Mouse (Mus musculus) induced T-regulatory cell, adult 2 months (primary cell): ENCODE results near the gene Tshz2.
A peak's percentile ranks its signal among the peaks of the same experiment; 100 is the strongest.

Experiments
- DNase-seq: peaks from one replicate; pipeline ENCODE4 v3.0.0-alpha.2; 2012; ENCODE audit warnings: low read depth

The Tshz2 gene

DNA sequence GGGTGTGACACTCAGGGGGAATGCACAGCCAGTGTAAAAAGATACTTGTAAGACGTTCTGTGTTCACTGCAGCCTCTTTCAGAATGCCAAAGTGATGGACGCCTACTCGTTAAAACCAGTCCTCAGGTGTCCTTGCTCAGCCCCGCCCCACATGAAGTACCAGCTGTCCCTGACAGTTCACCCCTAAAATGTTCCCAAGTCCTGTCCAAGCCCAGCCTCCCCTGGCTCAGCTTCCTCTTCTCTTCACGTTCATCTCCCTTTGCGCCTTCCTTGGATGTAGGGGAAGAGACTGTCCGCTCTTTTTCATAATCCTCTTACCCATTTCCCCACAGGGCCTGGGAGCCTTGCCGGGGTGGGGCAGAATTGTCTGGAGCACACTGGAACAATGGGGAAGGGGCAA lies 374.0 kb downstream of the Tshz2 start:
- no peak for DNase-seq

DNA sequence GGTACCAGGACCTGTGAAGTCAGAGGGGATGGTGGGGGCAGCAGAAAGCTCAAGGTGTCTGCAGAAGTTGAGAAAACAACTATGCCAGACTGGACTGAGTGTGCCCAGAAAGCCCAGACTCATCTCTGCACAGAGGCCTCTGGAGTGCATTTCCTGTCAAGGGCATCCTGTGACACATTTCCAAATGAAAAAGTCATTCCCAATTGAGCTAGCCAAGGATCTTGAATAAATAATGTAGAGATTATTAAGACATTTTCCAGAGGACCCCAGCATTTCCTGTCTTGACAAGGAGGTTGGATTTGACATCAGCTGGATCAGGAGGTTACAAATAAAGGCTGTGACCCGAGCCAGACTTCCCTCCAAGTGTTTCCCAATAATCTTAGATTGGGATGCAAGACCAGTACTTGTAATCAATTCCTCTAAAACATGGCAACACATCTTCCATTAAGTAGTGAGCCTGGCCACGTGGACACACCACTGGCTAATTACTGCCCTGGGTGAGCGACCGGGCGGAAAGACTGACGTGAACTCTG lies 374.7 kb downstream of the Tshz2 start:
- DNase-seq, result no peak

DNA sequence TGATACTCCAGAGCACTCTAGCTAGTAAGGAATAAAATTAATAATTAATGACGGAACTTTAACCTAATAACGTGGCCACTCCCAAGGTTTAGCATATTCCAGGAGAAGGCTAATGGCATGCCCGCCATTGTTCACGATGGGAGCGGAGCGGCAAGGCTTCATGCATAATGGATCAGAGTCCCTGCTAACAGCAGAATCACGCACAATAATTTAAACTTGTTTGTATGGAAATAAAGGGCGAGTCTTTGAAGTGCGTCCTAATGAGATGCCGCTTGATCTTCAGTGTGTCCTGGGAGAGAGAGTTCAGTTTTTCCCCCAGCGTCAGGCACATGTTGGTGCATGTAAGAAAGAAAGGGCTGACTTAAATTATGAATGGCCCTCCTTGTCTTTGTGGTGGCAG lies 376.9 kb downstream of the Tshz2 start:
- no peak for DNase-seq

DNA sequence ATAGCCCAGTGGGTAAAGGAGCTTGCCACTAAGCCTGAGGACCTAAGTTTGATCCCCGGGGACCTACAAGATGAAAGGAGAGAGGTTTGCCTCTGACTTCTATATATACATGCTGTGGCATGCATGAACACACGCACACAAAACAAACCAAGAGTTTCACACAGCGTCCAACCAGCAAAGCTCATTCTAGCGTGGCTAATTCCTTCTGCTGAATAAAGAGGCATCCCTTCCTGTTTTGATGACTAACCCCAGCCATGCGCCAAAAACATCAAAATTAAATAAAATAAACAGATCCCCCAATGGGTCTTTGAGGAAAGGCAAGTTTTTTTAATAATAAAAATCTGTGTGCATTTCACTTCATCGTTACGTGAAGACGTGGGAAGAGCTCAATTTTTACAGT lies 379.0 kb downstream of the Tshz2 start:
- DNase-seq, result no peak

DNA sequence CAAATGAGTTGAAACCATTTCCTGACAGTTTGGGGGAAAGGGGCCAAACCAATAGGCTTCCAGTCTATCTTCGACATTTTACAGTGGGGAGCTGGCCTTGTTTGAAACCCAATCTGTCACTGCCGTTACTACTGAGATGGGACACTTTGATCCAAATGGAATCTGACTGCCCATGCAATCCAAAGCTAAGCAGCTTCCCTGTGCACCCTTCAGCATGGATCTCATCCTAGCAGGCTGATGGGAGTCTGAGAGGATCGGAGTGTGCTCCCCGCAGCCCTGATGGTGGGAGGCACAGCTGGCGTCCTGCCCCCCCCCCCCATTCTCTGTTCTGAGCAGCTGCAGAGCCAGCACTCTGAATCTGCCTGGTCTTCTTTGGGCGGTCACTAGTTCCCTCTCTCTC lies 384.5 kb downstream of the Tshz2 start:
- DNase-seq, result no peak

DNA sequence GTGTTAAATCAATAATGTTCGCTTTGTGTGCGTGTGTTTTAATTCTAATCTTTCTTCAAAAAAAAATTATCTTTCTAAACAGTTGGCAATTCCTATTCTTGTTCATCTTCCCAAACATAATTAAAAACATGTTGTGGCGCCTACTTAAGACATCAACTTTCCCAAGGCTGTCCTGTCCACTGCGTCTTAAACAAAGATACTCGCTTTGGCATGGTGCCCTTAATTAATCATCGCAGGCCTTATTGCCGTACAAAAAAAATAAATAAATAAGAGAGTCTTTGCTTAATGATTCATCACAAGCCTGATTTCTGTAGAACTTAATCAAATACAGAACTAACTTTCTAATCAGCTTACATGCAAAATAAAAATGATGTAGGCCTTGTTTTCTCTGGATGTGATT lies 385.1 kb downstream of the Tshz2 start:
- no peak for DNase-seq

DNA sequence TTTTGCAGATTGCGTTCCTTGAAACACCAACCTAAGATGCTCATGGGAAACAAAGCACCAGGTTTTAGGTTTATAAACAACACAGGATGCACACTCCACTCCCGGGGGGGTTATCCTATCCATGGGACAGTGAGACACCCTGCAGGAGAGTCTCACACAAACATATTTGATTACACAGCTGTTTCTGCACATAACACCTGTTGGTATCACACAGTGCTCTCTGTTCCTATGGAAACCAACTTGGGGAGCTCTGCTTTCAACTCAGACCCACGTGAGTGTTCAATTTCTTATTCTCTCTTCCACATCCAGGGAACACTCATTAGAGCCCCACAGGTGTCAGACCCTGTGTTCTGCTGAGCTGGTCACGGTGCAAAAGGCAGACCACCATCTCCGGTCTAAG lies 390.1 kb downstream of the Tshz2 start:
- DNase-seq, result no peak

DNA sequence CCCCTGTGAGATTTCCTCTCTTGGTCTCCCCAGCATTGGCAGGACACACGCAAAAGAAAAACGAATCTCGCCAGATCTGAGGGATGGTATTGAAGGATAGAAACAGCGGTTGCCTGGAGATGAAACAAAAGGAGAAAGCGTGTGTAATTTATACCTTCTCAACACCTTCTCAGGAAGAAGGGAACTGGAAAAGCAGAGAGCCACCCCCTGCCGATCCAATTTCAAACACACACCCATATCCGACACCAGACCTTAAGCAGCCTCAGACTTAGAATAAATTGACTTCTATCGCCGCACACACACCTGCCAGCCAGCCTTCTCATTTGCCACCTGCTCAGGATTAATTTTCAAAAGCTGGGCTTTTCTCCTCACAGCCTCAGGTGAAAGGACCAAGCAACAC lies 390.9 kb downstream of the Tshz2 start:
- DNase-seq, result no peak

DNA sequence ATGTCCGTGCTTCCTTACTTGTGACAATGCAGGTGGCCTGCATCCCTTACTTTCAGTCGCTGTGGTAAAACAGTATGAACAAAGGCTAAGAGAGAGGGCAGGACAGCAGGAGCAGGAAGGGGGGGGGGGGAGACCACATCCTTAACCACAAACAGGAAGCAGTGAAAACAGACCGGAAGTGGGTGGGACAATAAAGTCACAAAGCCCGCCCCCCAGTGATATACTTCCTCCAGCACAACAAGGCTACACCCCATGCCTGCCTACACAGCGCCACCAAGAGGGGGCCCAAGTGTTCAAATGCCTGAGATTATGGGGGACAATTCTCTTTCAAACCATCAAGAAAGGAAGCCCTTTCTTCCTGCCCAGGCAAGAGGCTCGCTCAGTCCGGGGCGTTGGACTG lies 392.1 kb downstream of the Tshz2 start:
- peak; percentile 52 for DNase-seq

DNA sequence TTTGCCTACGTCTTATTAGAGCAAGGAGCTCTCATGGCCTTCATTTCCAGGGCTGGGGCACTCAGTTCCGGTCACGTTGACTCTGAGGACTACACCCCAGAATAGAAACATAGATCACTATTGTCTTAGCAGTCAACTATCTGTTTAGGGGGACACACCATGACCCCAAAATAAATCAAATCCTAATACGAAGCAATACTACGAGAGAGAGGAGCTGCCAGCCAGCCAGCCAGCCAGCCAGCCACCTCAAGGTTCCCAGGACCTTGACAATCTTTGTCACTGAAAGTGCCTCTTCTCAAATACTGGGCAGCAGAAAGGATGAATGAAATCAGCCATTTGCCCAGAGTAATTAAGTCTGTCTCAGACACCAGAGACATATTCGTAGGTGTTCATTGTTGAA lies 393.1 kb downstream of the Tshz2 start:
- DNase-seq, result no peak

DNA sequence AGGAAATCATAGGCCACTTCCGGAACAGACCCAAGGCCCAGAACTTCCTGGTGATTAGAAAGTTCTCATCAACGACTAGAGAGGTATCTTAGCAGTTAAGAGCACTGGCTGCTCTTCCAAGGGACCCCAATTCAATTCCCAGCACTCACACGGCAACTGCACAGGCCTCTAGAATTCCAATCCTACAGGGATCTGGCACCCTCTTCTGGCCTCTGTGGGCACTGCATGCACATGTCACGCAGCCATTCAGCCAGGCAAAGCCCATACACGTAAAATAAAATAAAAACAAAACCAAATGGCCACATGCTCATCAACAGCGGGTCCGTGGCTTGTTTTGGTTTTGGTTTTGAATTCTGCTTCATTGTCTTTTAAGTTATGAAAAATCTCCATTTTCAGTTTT lies 395.0 kb downstream of the Tshz2 start:
- peak; percentile 27 for DNase-seq

DNA sequence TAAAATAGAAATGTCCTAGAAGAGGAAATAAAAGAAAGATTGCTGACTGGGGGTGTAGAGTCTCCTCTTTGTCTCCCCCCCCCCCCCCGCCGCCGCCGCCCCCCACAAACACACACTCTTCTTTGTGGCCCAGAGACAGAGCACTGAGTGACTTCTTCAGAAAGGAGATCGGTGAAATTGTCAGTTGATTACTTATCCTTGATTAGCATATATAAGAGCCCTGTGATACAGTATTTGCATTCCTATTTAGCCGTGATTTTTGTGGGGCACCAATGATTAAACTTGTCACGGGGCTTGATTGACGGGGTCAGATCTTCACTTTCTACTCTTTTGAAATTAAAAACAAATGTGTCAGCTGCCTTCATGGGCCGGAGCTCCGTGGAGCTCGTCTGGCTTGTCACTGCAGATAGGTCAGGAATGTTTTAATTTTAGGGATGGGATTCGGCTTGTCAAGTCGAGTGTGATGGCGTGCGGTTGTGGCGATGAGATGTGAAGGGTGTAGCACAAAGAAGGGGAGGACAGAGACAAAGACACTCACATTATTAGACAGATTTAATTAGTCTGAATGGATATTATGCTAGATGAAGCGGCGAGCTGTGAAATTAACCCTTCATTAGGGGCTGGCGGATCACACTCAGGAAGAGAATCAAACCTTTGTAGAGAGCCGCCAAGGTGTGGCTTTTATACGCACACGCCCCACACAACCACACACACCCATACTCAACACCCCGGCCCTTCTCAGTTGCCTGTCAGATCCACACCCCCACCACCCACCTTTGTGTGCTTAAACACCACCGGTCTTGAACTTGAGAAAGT lies 395.9 kb downstream of the Tshz2 start:
- DNase-seq, result no peak

DNA sequence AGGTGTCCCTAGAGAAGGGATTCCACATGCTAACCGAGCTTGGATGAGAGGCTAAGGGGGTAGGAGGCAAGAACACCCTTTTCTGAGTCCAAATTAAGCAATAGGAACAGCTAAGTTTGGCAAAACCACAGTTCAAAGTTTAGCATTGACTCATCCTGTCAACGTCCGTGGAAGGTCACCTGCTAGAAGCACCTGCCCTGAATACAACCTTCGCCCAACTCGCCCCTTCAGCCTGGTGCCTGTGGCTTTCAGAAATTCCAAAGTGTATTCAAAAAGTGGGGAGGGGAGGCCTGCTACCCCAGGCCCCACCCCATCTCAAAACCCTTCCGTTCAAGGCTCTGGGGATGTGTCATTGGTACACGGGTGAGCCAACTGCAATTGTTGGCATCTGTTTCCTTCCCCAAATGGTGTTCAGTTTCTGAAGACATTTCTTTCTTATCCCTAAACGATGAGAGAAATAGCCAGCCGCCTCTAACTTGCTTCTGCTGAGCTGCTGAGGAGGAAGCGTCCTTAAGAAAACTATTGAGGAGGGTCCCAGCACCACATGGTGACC lies 396.6 kb downstream of the Tshz2 start:
- DNase-seq, result no peak

DNA sequence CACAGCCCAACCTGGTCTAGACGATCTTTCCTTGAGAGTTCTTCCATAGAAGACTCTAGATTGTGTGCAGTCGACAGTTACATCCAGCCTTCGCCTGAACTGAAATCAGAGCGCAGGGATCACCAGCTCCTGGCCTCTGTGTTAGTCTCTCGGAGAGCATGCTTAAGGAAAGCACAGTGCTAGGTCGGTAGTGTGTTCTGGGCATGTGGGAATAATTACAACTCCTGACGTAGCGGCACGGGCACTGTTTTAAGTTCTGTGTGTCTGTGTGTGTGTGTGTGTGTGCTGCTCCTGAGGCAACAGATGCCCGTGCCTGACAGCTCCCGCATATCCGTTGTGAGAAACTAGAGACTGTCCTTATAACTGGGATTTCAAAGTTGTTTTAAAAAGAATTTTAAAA lies 398.4 kb downstream of the Tshz2 start:
- no peak for DNase-seq

DNA sequence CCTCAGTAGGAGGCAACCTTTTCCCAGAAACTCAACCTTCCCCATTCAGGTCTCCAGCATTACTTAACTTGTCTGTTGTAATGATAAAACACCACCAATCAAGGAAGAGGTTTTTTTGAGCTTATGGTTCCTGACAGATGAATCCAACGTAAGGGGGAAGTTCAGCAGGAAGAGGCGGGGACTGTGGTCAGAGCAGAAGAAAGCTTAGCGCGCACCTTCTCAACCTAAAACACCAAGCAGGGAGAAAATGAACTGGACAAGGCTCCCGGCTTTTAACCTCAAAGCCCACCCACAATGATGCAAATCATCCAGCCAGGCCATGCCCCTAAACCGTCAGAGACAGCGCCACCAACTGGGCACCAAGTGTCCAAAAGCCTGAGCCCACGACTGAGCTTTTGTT lies 399.1 kb downstream of the Tshz2 start:
- DNase-seq, result no peak

DNA sequence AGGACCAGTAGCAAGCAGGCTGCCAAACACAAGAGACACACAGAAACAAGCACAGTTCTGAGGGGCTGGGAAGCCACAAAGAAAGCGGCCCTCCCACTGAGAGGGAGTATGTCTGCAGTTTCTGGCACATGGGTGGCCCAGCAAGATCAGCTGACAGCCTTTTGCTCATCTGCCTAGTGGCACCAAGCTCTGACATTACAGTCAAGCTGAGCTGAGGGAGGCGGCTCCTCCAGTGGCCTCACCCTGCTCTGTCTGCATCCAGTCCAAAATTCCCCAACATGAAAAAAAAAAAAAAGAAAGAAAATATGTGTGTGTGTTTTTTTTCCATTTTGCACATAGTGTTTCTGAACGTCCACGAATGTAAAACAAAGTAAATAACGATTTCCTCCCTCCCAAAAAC lies 400.4 kb downstream of the Tshz2 start:
- DNase-seq, result no peak

DNA sequence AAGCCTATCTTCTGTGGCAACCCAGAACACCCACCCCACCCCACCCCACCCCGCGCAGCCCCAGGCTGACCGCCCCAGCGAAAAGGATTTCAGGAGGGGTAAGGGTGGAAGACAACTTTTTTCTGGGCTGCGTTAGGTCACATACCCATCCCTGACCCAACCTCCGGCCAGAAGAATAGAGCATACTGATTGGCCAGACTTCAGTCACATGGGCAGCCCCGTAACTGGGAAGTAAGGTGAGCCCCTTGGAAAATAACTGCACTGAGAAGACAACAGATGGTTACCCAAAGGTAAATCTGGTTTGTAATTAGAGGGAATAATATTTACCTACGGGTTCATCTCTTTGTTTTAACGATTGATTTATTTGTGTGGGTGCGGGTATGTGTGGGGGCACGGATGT lies 402.0 kb downstream of the Tshz2 start:
- no peak for DNase-seq

DNA sequence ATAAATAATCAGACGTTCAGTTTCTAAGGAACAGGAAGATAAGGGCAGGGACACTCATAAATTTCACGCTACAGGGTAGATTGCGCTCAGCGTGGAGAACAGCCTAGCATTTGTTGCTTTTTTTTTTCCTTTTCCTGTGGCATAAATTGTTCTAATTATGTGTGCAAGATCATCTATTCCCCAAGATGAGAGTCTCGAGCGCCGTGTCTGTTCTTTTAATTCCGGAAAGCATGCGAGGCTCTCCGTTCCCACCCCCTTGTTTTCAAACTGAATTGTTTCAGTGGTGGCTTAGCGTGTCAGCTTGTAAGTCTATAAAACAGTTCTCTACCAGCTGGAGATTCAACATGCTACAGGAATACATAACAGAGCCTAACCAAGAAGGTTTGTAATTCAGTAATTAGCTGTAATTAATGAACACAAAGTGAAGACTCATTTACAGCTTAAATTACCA lies 404.0 kb downstream of the Tshz2 start:
- no peak for DNase-seq

DNA sequence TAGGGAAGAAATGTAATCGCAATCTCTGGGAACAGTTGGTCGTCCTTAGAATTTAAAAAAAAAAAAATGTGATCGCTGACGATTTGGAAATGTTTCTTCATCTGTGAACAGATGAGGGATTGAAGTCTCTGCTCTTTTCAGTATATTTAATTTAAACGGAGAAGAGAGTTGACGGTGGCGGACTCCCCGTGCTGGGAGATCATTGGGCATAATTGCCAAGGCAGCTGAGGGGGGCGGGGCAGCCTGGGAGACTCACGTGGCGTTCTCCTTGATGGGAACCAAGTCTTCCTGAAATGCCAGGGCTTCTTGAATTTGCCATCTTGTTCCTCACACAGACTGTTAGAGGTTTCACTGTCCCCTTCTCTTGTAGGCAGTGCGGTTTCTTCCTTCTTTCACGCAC lies 404.5 kb downstream of the Tshz2 start:
- DNase-seq, result no peak

DNA sequence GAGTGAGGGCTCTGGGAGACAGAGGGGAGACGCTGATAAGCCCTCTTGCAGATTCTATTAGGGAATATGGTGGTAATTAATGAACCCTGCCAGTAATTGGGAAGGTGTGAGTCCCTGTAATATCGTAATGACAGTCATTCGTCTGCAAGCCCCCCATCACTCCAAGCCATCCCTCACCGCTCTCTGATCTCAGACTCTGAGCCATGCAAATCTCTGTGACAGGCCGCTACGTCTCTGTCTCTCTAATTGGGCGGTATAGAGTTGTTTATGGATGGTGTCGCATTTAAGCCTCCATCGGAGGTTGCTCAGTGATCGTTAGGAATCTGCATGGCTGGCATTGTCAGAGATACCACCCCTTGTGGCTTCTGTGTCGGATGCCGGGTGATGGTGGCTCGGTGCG lies 407.0 kb downstream of the Tshz2 start:
- DNase-seq, result no peak

DNA sequence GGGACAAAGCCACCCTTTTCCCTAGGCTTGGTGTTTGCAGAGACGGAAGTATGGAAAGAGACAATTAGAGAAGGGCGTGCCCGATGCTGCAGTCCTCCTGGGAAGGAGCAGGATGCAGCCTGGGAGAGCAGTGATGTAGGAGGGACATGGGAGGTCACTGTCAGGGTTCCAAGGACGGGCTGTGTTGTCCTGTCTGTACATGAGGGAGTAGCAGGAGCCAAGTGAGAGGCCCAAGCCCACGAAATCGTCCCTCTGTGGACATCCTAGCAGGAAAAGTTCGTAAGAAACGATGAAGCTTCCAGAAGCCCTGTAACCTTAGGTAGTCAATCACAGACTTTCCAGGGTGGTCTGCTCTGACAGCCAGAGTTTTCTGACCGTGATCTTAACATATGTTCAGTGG lies 408.3 kb downstream of the Tshz2 start:
- DNase-seq, result no peak

DNA sequence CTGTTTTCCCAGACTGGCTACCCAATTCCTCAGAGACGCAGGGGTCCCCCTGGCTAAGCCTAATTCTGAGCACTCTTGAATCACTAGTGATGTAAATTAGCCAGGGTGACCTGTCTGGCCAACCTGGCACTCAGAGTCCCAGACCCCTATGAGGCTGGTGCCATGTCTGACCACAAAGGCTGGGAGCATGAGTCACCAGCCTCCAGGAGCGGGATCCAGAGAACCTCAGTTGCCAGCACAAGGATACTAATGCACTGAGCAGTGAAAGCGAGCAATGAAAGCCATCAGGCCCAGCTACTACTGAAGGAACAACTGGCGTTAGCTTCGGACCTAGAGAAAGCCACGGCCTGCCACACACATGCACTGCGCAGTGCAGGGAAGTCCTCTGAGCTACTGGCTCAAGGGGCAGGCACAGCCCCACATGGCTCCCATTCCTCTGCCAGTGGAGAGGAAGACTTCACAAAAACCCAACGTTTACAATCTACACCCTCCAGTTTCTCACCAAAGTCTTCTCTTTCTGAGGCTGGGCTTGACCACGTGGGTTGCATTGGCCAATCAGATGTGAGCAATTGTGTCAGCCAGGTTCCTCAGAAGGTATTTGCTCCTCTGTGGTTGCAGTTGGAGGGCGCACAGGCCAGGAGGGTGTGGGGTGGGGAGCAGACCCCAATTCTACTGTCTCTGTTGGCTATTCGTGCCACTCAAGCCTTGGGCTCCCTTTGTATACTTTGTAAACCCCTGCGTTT lies 409.8 kb downstream of the Tshz2 start:
- no peak for DNase-seq

DNA sequence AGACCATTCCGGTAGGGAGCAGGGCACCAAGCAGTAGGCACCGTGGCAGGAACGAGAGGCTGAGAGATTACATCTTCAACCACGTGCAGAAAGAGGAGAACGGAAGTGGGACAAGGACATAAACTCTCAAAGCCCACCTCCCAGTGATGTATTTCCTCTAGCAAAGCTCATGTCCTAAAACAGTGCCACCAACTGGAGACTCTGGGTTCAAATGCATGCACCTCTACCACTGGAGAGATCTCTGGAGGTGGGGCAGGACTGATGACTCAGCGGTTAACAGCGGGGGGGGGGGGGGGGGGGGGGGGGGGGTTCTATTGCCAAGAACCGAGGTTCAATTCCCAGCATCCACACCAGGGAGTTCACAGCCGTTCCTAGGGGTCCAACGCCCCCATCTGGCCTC lies 410.5 kb downstream of the Tshz2 start:
- DNase-seq, result no peak
